Mouse (Mus musculus) megakaryocyte-erythroid progenitor cell, adult 5-6 weeks (primary cell): Measurements from ENCODE around the gene Tjp2. TPM values are rescaled to one million over a fixed set of nuclear protein-coding genes. Genes with fewer than 3 reads are reported as not detected.
"Not testable (repeated sequence)": the region's sequence is repeated elsewhere in the genome, so short reads cannot be mapped to it uniquely, and the experiment has no call there.

Experiments used
- ATAC-seq: replicated peaks from 2 replicates; pipeline ENCODE4 v1.8.0; 2016; ENCODE audit warnings: mild to moderate bottlenecking, inconsistent platforms; ENCODE audit not compliant: severe bottlenecking, poor library complexity, low FRiP score, low TSS enrichment
- total RNA-seq, 2 experiments: library from RNA; stranded (forward) in 1 of 2; stranded (reverse) in 1 of 2; fragments of 200-1000, 215-1000 nt in 1 of 2; fragments of >200 nt in 1 of 2; fragmentation: Nextera tagmentation in 1 of 2; gene quantifications; 2 replicates each; pipeline ENCODE4 v1.2.3; 2014 to 2017

Tjp2 gene
- total RNA-seq, 2 experiments from 2014 or later, result 1.4 to 3.6 TPM

- no peak for ATAC-seq
Observed at GRCm38 (mm10) chr19:24144009-24144408, 80.8 kb downstream of the Tjp2 start.

DNA sequence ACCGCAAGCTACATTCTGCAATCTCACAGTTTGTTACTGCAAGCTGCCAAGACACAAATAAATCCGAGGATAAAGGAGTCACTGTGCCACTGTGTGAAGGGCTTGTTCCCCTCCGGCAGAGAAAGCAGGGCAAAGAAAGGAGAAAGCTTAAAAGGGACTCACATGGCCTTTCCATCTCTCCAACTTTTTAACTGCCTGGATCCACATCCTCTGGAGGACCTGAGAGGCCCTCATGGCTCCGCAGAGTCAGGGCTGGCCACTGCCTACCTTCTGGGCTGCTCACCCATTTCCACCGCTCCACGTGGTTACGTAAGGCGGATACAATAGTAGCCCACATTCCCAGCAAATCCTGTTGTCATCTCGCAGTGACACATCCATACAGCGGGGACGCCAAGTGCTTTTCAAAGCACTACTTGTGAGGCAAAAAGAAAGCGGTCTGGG lies 82.2 kb downstream of the Tjp2 start:
- ATAC-seq, result no peak

- ATAC-seq, result no peak
Observed at GRCm38 (mm10) chr19:24140298-24140697, 84.5 kb downstream of the Tjp2 start.

DNA sequence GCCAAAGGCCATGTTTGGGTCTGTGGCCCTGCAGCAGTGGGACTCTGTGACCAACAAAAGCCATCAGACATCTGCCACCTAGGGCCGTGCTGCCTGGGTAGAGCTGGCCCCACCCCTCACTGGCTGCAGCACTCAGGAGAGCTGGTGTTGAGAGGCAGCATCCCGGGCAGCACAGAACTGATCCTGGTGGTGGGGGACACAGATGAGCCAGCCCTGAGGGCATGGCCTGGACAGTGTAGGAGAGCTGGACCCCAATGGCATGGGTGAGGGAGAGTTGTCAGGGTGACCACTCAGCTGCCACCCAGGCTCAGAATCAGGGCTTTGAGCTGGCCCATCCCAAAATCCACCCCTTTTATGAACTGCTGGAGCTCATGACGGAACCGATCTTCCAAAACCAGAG lies 87.4 kb downstream of the Tjp2 start:
- ATAC-seq, result no peak

DNA sequence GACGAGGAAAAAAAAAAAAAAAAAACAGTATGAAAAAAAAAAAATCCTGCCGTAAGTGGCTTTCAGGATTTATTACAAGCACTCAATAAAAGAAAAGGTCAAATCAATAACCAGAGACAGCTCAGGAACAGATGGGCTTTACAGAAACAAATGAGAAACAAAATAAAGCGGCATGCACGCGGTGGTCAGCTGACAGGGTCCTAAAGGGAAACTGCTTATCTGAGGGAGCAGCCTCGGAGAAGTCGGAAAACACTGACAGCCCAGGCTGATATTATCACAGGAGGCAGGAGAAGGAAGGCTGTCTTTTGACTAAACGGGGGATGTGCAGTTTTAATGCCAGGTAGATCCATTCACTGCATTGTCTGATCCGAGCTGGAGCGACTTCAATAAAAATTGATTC lies 89.8 kb downstream of the Tjp2 start:
- 0 out of 2 replicates have a peak, but pooled peaks have one; percentile 18 for ATAC-seq

DNA sequence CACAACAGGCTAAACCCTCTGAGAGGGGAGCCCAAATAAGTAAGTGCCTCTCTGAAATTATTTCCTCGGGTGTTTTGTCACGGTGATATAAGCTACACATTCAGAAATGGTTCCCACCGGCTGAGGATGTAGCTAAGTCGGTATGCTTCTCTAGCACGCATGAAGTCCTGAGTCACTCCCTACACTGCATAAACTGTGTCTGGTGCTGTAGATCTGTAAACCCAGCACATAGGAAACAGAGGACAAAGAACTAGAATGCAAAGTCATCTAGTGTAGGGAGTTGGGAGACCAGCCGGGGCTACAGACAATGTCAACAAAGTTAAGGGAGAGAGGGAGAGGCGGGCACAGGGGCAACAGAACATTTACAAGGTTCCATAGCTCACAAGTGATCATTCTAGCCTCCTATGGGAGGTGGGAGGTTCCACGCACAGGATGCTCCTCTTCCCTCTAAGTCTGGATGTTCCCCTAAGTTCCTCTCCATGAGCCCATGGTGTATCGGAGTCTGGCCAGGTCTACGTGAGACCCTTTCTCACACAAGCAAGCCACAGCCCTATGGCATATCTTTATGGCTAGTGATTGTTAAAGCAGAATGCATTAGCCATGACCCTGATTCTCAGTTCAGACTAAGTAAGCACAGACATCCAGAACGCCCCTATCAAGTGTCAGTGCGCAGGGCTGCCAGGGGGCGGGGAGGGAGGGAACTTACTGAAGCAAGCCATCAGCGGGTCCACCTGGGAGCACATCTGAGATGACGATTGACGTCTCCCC lies 90.5 kb downstream of the Tjp2 start:
- no peak for ATAC-seq

- no peak for ATAC-seq
Observed at GRCm38 (mm10) chr19:24123534-24124290, 101.1 kb downstream of the Tjp2 start.

DNA sequence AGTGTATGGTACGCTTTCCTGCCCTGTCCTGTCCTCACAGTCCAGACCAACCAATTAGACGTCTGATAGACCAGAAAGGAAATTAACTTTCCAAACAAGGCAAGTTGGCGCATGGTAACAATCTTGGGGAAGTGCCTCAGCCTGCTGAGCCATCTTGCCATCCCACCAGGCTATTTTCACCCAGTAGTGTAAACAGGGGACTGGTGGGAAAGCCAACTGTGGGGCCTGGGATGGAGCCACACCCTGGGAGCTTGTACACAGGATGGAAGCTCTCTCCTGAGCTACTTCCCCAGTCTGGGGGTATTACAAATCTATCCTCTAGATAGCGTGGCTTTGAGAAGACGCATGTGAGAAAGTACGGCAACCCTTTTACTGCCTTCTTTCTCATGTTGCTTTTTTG lies 101.7 kb downstream of the Tjp2 start:
- ATAC-seq, result no peak

- ATAC-seq, result no peak
Observed at GRCm38 (mm10) chr19:24122647-24123046, 102.2 kb downstream of the Tjp2 start.

DNA sequence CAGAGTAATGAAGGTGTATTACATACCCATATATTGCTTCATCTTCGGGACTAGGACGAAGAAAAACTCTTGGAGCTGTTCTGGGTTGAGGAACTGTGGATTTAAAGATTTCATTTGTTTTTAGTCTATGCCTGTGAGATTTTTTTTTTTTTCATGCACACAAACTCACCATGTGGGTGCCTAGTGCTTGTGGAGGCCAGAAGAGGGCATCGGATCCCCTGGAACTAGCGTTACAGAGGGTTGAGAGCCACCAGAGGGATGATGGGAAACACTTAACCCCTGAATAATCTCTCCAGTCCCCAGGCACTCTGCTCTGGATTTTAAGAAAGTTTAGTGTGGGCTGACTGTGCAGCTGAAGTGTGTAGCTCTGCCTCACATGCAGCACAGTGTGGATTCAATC lies 104.0 kb downstream of the Tjp2 start:
- no peak for ATAC-seq

DNA sequence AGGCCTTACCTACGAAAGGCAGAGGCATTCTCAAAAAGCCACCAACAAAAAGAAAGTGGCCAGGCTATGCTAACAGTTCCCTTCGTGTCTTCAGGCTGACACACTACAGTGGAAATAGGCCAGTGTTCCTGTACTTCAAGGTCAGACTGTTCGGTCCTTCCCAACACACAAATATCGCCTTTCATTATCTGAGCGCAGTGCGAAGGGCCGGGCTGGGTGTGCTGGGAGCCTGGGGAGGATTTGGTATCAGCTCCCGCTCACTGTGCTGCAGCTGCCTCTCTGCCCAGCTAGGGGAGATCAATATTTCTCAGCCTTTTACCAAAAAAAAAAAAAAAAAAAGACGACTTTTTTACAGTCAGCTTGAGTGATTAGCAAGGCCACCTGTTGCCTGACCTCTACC lies 106.1 kb downstream of the Tjp2 start:
- no peak for ATAC-seq

- no peak for ATAC-seq
Observed at GRCm38 (mm10) chr19:24111581-24111980, 113.2 kb downstream of the Tjp2 start.

DNA sequence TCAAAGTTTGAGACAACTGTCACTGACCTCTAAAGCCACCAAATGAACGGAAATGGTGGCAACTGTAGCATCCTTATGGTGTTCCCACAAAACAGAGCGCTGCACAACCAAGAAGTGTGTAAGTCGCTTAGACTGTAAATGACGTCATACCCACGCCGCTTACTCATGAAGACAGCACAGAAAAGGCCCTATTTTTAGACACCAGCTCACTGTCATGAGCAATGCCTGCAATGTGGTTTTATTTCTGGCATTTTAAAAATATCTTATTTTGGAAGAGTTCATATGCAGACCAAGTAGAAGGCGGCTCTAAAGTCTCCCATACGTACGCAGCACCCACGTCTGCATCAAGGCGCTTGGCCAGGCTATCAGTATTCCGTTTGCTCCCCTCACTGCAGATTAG lies 117.1 kb downstream of the Tjp2 start:
- ATAC-seq, result no peak

DNA sequence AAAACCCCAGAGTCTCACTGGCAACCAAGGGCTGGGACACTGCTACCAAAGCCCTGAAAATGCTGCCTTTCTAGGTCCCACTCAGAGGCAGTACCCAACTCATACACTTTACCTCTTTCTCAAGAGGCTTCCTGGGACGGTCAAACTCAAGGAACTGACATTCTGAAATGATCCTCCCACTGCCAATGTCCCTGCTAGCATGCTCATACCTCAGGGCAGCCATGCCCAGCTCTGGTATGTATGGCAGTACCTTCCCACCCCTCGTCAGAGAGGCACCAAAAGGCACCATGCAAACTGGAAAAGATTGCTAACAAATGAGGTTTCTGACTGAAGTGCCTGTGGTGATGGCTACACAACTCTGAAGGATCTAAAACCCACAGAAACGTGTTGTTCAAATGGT lies 121.0 kb downstream of the Tjp2 start:
- no peak for ATAC-seq

- no peak for ATAC-seq
Observed at GRCm38 (mm10) chr19:24102562-24103126, 122.2 kb downstream of the Tjp2 start.

- ATAC-seq, result no peak
Observed at GRCm38 (mm10) chr19:24101183-24101582, 123.6 kb downstream of the Tjp2 start.

DNA sequence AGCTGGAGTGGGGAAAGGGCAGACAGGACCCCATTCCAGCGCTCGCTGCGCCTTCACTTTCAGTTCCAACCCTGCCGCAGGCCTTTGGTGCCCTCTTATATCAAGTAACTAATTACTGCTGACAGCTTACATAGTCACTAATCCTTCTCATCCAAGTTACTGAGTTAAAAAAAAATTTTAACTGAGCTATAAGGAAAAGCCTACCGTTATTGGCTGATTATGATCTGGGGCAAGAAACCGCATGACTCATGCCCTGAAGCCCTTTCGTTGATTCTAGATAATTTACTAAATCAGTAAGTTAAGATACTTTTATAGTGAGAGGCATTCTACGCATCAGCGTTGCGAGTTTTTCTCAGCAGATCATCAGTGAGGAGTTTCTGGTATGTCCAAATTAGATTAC lies 126.1 kb downstream of the Tjp2 start:
- no peak for ATAC-seq

DNA sequence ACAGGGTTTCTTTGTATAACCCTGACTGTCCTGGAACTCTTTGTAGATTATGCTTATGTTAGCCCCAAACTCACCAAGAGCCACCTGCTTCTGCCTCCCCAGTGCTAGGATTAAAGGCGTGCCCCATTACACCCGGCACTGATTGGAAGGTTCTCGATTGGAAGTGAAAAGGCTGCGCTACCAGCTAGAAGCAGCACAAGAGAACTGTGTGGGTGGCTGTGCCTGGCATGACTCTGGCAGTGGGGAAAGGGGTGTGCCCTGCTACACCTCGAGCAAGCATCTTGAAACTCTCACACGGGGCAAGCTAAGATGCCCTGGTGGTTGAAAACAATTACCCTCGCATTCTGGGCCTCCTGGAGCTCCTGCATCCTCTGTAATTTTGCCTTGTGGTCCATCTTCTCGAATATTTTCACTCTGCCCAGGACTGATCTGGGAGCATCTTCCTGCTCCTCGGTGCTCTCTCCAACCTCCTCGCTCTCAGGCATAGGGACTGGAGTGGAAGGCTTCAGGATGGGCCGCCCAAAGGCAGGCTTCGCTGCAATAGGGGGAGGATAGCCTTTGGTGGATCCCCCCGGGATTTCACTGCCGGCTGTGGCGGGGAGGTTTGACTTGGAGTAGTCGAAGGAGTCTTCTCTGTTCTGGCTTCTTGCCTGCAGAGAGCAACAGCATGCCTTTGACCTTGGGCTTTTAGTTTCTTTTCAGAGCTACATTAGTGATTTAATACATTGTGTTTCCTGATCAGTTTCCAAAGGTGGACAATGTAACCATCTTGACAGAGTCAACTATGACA lies 127.0 kb downstream of the Tjp2 start:
- ATAC-seq, result no peak

DNA sequence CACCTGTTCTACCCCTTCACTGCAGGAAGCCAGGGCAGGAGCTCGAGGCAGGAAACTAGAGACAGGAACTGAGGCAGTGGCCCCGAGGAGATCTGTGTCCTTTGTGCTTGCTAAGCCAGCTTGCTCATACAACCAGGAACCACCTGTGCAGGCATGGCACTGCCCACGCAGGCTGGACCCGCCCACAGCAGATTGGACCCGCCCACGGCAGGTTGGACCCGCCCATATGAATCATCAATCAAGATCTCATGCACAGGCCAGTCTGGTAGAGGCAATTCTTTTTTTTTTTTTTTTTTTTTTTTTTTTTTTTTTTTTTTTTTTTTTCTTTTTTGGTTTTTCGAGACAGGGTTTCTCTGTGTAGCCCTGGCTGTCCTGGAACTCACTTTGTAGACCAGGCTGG lies 132.8 kb downstream of the Tjp2 start:
- ATAC-seq, result not testable (repeated sequence)

GRCm38 (mm10) chr19:24090366-24090765 lies 134.5 kb downstream of the Tjp2 start:
- no peak for ATAC-seq
